Comparison of ENCODE assay signal across 8 mouse cellular contexts in the genomic region with DNA sequence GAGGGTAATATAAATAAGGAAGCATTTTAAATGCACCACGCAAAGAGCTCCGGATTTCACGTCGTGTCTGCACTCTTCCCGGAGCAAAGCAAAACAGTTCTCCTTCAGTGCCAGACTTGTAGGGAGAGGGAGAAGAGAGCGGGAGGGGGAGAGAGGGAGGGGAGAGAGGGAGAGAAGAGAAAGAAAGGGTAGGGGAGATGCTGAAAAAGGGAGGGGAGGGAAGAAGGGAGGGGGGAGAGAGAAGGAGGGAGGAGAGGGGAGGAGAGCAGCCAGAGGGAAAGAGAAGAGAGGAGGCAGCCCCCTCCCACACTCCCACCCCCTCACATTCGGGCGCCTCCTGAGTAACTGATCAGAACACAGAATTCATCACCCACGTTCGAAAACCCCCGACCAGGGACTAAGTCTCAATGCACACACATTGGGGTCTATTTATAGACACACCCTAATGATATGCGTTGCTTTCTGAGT.
DNase-seq lines count a peak whose midpoint lies in the region; ATAC-seq and TF ChIP-seq lines count a peak whose summit lies in the region.

No protein-coding gene starts in this region.

- DNase-seq in cerebellum, postnatal 25 days = peak; percentile 43 to 60
- DNase-seq in cerebellum, adult 11 months = no peak
- no peak for DNase-seq in testis, postnatal 10 days (ENCODE audit: low spot score)
- DNase-seq in liver, embryonic 13.5 days = no peak
- DNase-seq in spleen, postnatal 4 days (ENCODE audit: low spot score in 2 of 2) = no peak
- no peak for DNase-seq in layer of hippocampus, adult 8-10 months (ENCODE audit: low spot score in 2 of 2)
- no peak for DNase-seq in testis, postnatal 14 days (ENCODE audit: low spot score)

- no peak for ATAC-seq in liver, embryonic 13.5 days (ENCODE audit: low read depth)

- no peak overlapping the region for H3K9ac ChIP-seq in liver, embryonic 13.5 days

- H3K27ac ChIP-seq in testis, adult 2 months (ENCODE audit: control insufficient read depth, insufficient read depth, low read depth, low read length) = no peak overlapping the region
- no peak overlapping the region for H3K27ac ChIP-seq in liver, embryonic 13.5 days

- H3K36me3 ChIP-seq in testis, adult 2 months (ENCODE audit: control insufficient read depth, insufficient read depth, low read length) = no peaks in the 10 kb centered on the region
- no peaks in the 10 kb centered on the region for H3K36me3 ChIP-seq in liver, embryonic 13.5 days

- H3K27me3 ChIP-seq in testis, adult 2 months (ENCODE audit: control insufficient read depth, insufficient read depth, low read length) = no peaks in the 10 kb centered on the region
- H3K27me3 ChIP-seq in liver, embryonic 13.5 days = peaks cover 56% of the 10 kb centered on the region

- TF ChIP-seq CTCF in testis, adult 2 months (IDR thresholded peaks at IDR 0.05; ENCODE audit: control insufficient read depth, insufficient read depth, insufficient replicate concordance, low read depth, low read length) = no peak

- no peak for TF ChIP-seq POLR2A in testis, adult 2 months (IDR thresholded peaks at IDR 0.05; ENCODE audit: control insufficient read depth, low read depth, low read length)

- no peaks in the 10 kb centered on the region for H3K9me3 ChIP-seq in liver, embryonic 13.5 days (replicated peaks)

- peak overlapping the region; percentile 50 for H3K4me3 ChIP-seq in testis, adult 2 months (ENCODE audit: control insufficient read depth, low read depth, low read length)
- no peak overlapping the region for H3K4me3 ChIP-seq in liver, embryonic 13.5 days (replicated peaks)

- H3K4me1 ChIP-seq in testis, adult 2 months (ENCODE audit: control insufficient read depth, insufficient read depth, low read length) = peaks cover 24% of the 10 kb centered on the region
- H3K4me1 ChIP-seq in liver, embryonic 13.5 days (replicated peaks) = peaks cover 16% of the 10 kb centered on the region

- H3K4me2 ChIP-seq in liver, embryonic 13.5 days = peak overlapping the region; percentile 37

- WGBS in liver, embryonic 13.5 days (ENCODE audit: insufficient replicate concordance) = 2% methylated on average over 12 of the region's 12 CpGs

Comparison
In these comparisons a context has a peak if more than half of its experiments do, and no peak if none do; other contexts are left out.
1. DNase-seq: peak in cerebellum, postnatal 25 days (2 of 2); none in cerebellum, adult 11 months (single experiment), testis, postnatal 10 days (single experiment), liver, embryonic 13.5 days (single experiment), spleen, postnatal 4 days (0 of 2), layer of hippocampus, adult 8-10 months (0 of 2) and testis, postnatal 14 days (single experiment).